ENCODE assay signal across 8 mouse cellular contexts in the genomic region with DNA sequence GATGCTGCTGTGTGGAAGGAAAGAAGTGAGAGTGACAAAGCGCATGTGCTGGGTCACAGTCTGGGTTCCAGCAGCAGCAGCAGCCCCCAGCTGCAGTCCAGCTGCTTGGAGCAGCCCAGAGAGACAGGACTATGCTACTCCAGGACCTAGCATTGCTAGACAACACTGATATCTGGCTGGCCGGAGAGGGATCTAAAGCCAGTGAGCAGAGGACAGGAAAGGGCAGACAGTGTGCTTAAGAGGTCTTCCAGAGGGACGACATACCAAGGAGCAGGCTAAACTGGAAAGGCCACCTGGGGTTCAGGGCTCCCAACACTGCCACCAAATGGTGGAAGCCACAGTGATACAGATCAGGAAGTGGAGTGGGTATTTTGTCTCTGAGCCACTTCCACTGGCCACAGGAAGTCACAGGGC.
DNase-seq lines count a peak whose midpoint lies in the region; ATAC-seq lines count a peak whose summit lies in the region.

No protein-coding gene starts in this region.

- H3K9ac ChIP-seq in heart, embryonic 13.5 days = 0 out of 2 replicates have a peak overlapping the region, but pooled peaks have one; percentile 34
- no peak overlapping the region for H3K9ac ChIP-seq in stomach, embryonic 14.5 days (replicated peaks; ENCODE audit: low read depth, low read length)

- no peak overlapping the region for H3K4me3 ChIP-seq in heart, embryonic 13.5 days
- no peak overlapping the region for H3K4me3 ChIP-seq in stomach, embryonic 14.5 days (ENCODE audit: low read depth, low read length)

- H3K36me3 ChIP-seq in heart, embryonic 13.5 days = no peaks in the 10 kb centered on the region
- H3K36me3 ChIP-seq in stomach, embryonic 14.5 days (ENCODE audit: control insufficient read depth, insufficient read depth, low read length) = no peaks in the 10 kb centered on the region

- peak; percentile 57 for DNase-seq in embryo, embryonic 10 days (ENCODE audit: low spot score)
- DNase-seq in embryo, embryonic 9.5 days (ENCODE audit: extremely low spot score) = no peak
- peak; percentile 56 for DNase-seq in adrenal gland, postnatal 14 days
- DNase-seq in kidney, postnatal 25 days = peak; percentile 76 to 88
- no peak for DNase-seq in frontal cortex, postnatal 14 days (ENCODE audit: low spot score in 2 of 2)
- no peak for DNase-seq in thymus, postnatal 10 days (ENCODE audit: low spot score in 2 of 2)

- peak overlapping the region; percentile 51; the same call in 1 of the 2 replicates for H3K27ac ChIP-seq in heart, embryonic 13.5 days (replicated peaks)
- H3K27ac ChIP-seq in stomach, embryonic 14.5 days (ENCODE audit: low read length) = peak overlapping the region; percentile 55

- 14% methylated on average over 3 of the region's 3 CpGs for WGBS in heart, embryonic 13.5 days
- 23% methylated on average over 3 of the region's 3 CpGs for WGBS in stomach, embryonic 14.5 days

- no peak for ATAC-seq in heart, embryonic 13.5 days (ENCODE audit: extremely low read depth, insufficient number of reproducible peaks, low FRiP score, low TSS enrichment)
- ATAC-seq in stomach, embryonic 14.5 days (ENCODE audit: insufficient number of reproducible peaks, insufficient read depth, low FRiP score, low read depth) = peak; percentile 34; the same call in 1 of the 2 replicates

- H3K4me1 ChIP-seq in heart, embryonic 13.5 days = peaks cover 58% of the 10 kb centered on the region
- H3K4me1 ChIP-seq in stomach, embryonic 14.5 days (ENCODE audit: control insufficient read depth, insufficient read depth, low read length) = peaks cover 15% of the 10 kb centered on the region; the same call in 1 of the 2 replicates

- no peaks in the 10 kb centered on the region for H3K9me3 ChIP-seq in heart, embryonic 13.5 days
- H3K9me3 ChIP-seq in stomach, embryonic 14.5 days (ENCODE audit: control insufficient read depth, low read depth, low read length) = no peaks in the 10 kb centered on the region

- no peak overlapping the region for H3K4me2 ChIP-seq in heart, embryonic 13.5 days
- no peak overlapping the region for H3K4me2 ChIP-seq in stomach, embryonic 14.5 days (replicated peaks; ENCODE audit: low read depth, low read length)

- H3K27me3 ChIP-seq in heart, embryonic 13.5 days (replicated peaks) = no peaks in the 10 kb centered on the region
- H3K27me3 ChIP-seq in stomach, embryonic 14.5 days (ENCODE audit: control insufficient read depth, insufficient read depth, low read length) = no peaks in the 10 kb centered on the region

Comparison
In these comparisons a context has a peak if more than half of its experiments do, and no peak if none do; other contexts are left out.
1. DNase-seq: peak in embryo, embryonic 10 days (single experiment), adrenal gland, postnatal 14 days (single experiment) and kidney, postnatal 25 days (2 of 2); none in embryo, embryonic 9.5 days (single experiment), frontal cortex, postnatal 14 days (0 of 2) and thymus, postnatal 10 days (0 of 2).